Comparison of ENCODE assay signal across 17 mouse cellular contexts in genomic region chr1:89844064-89844463, GRCm38 (mm10).
DNase-seq lines count a peak whose midpoint lies in the region; ATAC-seq and TF ChIP-seq lines count a peak whose summit lies in the region.
"Had no signal": no experiment of that assay in that cellular context is flagged by ENCODE, and none has a peak within 500 bp of the region (broad histone marks: within the 10 kb centered on the region; RNA-seq: fewer than 3 reads in every experiment).

No protein-coding gene starts in this region.

- H3K4me1 ChIP-seq in liver, embryonic 13.5 days (replicated peaks): no peaks in the 10 kb centered on the region

- H3K4me3 ChIP-seq in gastrocnemius, adult 2 months: no peak overlapping the region
- H3K4me3 ChIP-seq in liver, embryonic 13.5 days (replicated peaks): no peak overlapping the region
- H3K4me3 ChIP-seq: embryonic facial prominence, embryonic 12.5 days; forebrain, embryonic 10.5 days; hindbrain, embryonic 12.5 days; lung, embryonic 15.5 days; midbrain, embryonic 13.5 days had no signal

- ATAC-seq in liver, embryonic 13.5 days (ENCODE audit: low read depth): peak; percentile 31; the same call in 1 of the 2 replicates
- ATAC-seq: midbrain, embryonic 13.5 days had no signal

- H3K27ac ChIP-seq in gastrocnemius, adult 2 months: no peak overlapping the region
- H3K27ac ChIP-seq in liver, embryonic 13.5 days: no peak overlapping the region
- H3K27ac ChIP-seq: embryonic facial prominence, embryonic 12.5 days; forebrain, embryonic 10.5 days; hindbrain, embryonic 12.5 days; lung, embryonic 15.5 days; midbrain, embryonic 13.5 days had no signal

- no peaks in the 10 kb centered on the region for H3K27me3 ChIP-seq in liver, embryonic 13.5 days
- H3K27me3 ChIP-seq: lung, embryonic 15.5 days had no signal

- H3K36me3 ChIP-seq in liver, embryonic 13.5 days: no peaks in the 10 kb centered on the region; the same call in 1 of the 2 replicates
- H3K36me3 ChIP-seq: lung, embryonic 15.5 days had no signal

- H3K9me3 ChIP-seq in liver, embryonic 13.5 days (replicated peaks): no peaks in the 10 kb centered on the region
- H3K9me3 ChIP-seq: embryonic facial prominence, embryonic 12.5 days; hindbrain, embryonic 12.5 days; lung, embryonic 15.5 days; midbrain, embryonic 13.5 days had no signal

- H3K9ac ChIP-seq in liver, embryonic 13.5 days: no peak overlapping the region
- H3K9ac ChIP-seq: embryonic facial prominence, embryonic 12.5 days; hindbrain, embryonic 12.5 days; lung, embryonic 15.5 days; midbrain, embryonic 13.5 days had no signal

- peak; percentile 14; the same call in 1 of the 2 replicates for TF ChIP-seq CTCF in gastrocnemius, adult 2 months (IDR thresholded peaks at IDR 0.05)

- no peak for DNase-seq in gastrocnemius, adult 2 months
- DNase-seq in gastrocnemius, postnatal 14 days: no peak
- no peak for DNase-seq in liver, embryonic 13.5 days
- DNase-seq in liver (no peak), R1 (ENCODE audit: low read depth, low spot score) (peak; percentile 76)
- DNase-seq in retina, embryonic 14.5 days (ENCODE audit: low spot score): peak; percentile 62
- DNase-seq in layer of hippocampus, postnatal 10 days (ENCODE audit: low spot score in 2 of 2): no peak
- no peak for DNase-seq in lung, postnatal 10 days
- DNase-seq: cerebellum, adult 8-10 months; kidney, adult 8-10 months; left cerebral cortex, postnatal 4 days had no signal

- no peak overlapping the region for H3K4me2 ChIP-seq in liver, embryonic 13.5 days
- H3K4me2 ChIP-seq: embryonic facial prominence, embryonic 12.5 days; heart, embryonic 11.5 days; hindbrain, embryonic 12.5 days; lung, embryonic 15.5 days; midbrain, embryonic 13.5 days had no signal

- WGBS in liver, embryonic 13.5 days (ENCODE audit: insufficient replicate concordance): 35% methylated on average over 9 of the region's 9 CpGs

- intact Hi-C loops in gastrocnemius, adult 2 months (cut with DNase I): no loop called here
- intact Hi-C loops in gastrocnemius, postnatal 14 days (cut with DNase I; ENCODE audit: low total_unique reads): no loop called here

Comparison
In these comparisons a context has a peak if more than half of its experiments do, and no peak if none do; other contexts are left out.
1. DNase-seq: peak in R1 (single experiment) and retina, embryonic 14.5 days (single experiment); none in gastrocnemius, adult 2 months (single experiment), gastrocnemius, postnatal 14 days (single experiment), liver, embryonic 13.5 days (single experiment), liver (single experiment), layer of hippocampus, postnatal 10 days (0 of 2) and lung, postnatal 10 days (single experiment).